ENCODE assay signal across 7 mouse cellular contexts in genomic region chr5:98184971-98185805, GRCm38 (mm10). TPM values are rescaled to one million over a fixed set of nuclear protein-coding genes. Genes with fewer than 3 reads are reported as not detected.
DNase-seq lines count a peak whose midpoint lies in the region; ATAC-seq and TF ChIP-seq lines count a peak whose summit lies in the region.

No protein-coding gene starts in this region.

- H3K9ac ChIP-seq in embryonic facial prominence, embryonic 12.5 days: peak overlapping the region; percentile 48
- no peak overlapping the region for H3K9ac ChIP-seq in liver, embryonic 12.5 days

- H3K27me3 ChIP-seq in embryonic facial prominence, embryonic 12.5 days: peaks cover 76% of the 10 kb centered on the region
- peaks cover 99% of the 10 kb centered on the region for H3K27me3 ChIP-seq in heart, embryonic 10.5 days (ENCODE audit: insufficient read depth, poor library complexity, severe bottlenecking)
- H3K27me3 ChIP-seq in liver, embryonic 12.5 days (replicated peaks): peaks cover 99% of the 10 kb centered on the region
- peaks cover 2% of the 10 kb centered on the region; the same call in 1 of the 2 replicates for H3K27me3 ChIP-seq in splenic B cell, adult 2 months (ENCODE audit: control insufficient read depth, insufficient read depth, low read length, poor library complexity, severe bottlenecking)

- H3K4me2 ChIP-seq in embryonic facial prominence, embryonic 12.5 days (replicated peaks): peak overlapping the region; percentile 92
- H3K4me2 ChIP-seq in liver, embryonic 12.5 days: peak overlapping the region; percentile 76

- peak; percentile 17; the same call in 1 of the 2 replicates for TF ChIP-seq CTCF in bone marrow macrophage, adult 2 months (IDR thresholded peaks at IDR 0.05; ENCODE audit: low read depth, low read length)

- no peak overlapping the region for H3K27ac ChIP-seq in bone marrow macrophage, adult 2 months (ENCODE audit: insufficient read depth, low read depth, low read length)
- H3K27ac ChIP-seq in embryonic facial prominence, embryonic 12.5 days: no peak overlapping the region
- peak overlapping the region; percentile 64 for H3K27ac ChIP-seq in heart, embryonic 10.5 days
- H3K27ac ChIP-seq in liver, embryonic 12.5 days: no peak overlapping the region

- TF ChIP-seq POLR2A in bone marrow macrophage, adult 2 months (IDR thresholded peaks at IDR 0.05; ENCODE audit: borderline replicate concordance, low read depth, low read length): no peak

- no peak for DNase-seq in heart, embryonic 10.5 days (ENCODE audit: low spot score)
- peak; percentile 76 for DNase-seq in kidney, adult 9 months
- peak; percentile 45 to 67 for DNase-seq in natural killer cell, adult 2 months (ENCODE audit: low spot score in 2 of 2)
- DNase-seq in splenic B cell, adult 2 months (ENCODE audit: low read depth, low spot score): peak; percentile 79

- no peaks in the 10 kb centered on the region for H3K4me1 ChIP-seq in bone marrow macrophage, adult 2 months (ENCODE audit: control insufficient read depth, insufficient read depth, low read length)
- H3K4me1 ChIP-seq in embryonic facial prominence, embryonic 12.5 days: peaks cover 18% of the 10 kb centered on the region
- peaks cover 33% of the 10 kb centered on the region for H3K4me1 ChIP-seq in heart, embryonic 10.5 days
- peaks cover 15% of the 10 kb centered on the region for H3K4me1 ChIP-seq in liver, embryonic 12.5 days

- ATAC-seq in embryonic facial prominence, embryonic 12.5 days (ENCODE audit: insufficient number of reproducible peaks, insufficient read depth, low FRiP score, low TSS enrichment): peak; percentile 55; the same call in 1 of the 2 replicates
- peak; percentile 44; the same call in 1 of the 2 replicates for ATAC-seq in liver, embryonic 12.5 days

- under 1% methylated on average over 87 of the region's 89 CpGs for WGBS in embryonic facial prominence, embryonic 12.5 days
- under 1% methylated on average over 89 of the region's 89 CpGs for WGBS in heart, embryonic 10.5 days
- WGBS in liver, embryonic 12.5 days (ENCODE audit: insufficient replicate concordance): under 1% methylated on average over 63 of the region's 89 CpGs

- H3K4me3 ChIP-seq in bone marrow macrophage, adult 2 months (ENCODE audit: insufficient read depth, low read length): peak overlapping the region; percentile 57
- H3K4me3 ChIP-seq in embryonic facial prominence, embryonic 12.5 days: peak overlapping the region; percentile 50
- H3K4me3 ChIP-seq in heart, embryonic 10.5 days: peak overlapping the region; percentile 69
- peak overlapping the region; percentile 55 for H3K4me3 ChIP-seq in liver, embryonic 12.5 days

- no peaks in the 10 kb centered on the region for H3K9me3 ChIP-seq in embryonic facial prominence, embryonic 12.5 days
- H3K9me3 ChIP-seq in heart, embryonic 10.5 days: no peaks in the 10 kb centered on the region
- H3K9me3 ChIP-seq in liver, embryonic 12.5 days (replicated peaks): no peaks in the 10 kb centered on the region

- no peaks in the 10 kb centered on the region for H3K36me3 ChIP-seq in embryonic facial prominence, embryonic 12.5 days
- H3K36me3 ChIP-seq in heart, embryonic 10.5 days: no peaks in the 10 kb centered on the region
- no peaks in the 10 kb centered on the region for H3K36me3 ChIP-seq in liver, embryonic 12.5 days
- no peaks in the 10 kb centered on the region for H3K36me3 ChIP-seq in splenic B cell, adult 2 months (ENCODE audit: control insufficient read depth, insufficient read depth, low read length, poor library complexity, severe bottlenecking)

RNA-seq across cellular contexts. Expression of gene Prdm8, which starts 18.2 kb away (rescaled TPM):
- not detected in 2 replicates for polyA plus RNA-seq in bone marrow macrophage, adult 2 months (2012; ENCODE audit: insufficient read depth, insufficient read length, missing spikeins)
- polyA plus RNA-seq in embryonic facial prominence, embryonic 12.5 days (2016; fragmentation: Nextera tagmentation; extraction: Ambion mirVana): 0.29 and 0.31 TPM in 2 replicates
- not detected in 2 replicates for polyA plus RNA-seq in heart, embryonic 10.5 days (2016; fragmentation: Nextera tagmentation; extraction: Ambion mirVana)
- not detected in 2 replicates for polyA plus RNA-seq in liver, embryonic 12.5 days (2016; fragmentation: Nextera tagmentation; extraction: Ambion mirVana)
